Mouse (Mus musculus) spleen, embryonic (tissue): Measurements from ENCODE around the gene Gria4.
"Not testable (repeated sequence)": the region's sequence is repeated elsewhere in the genome, so short reads cannot be mapped to it uniquely, and the experiment has no call there.

Source experiments
- CTCF ChIA-PET: fragments of 350-600 bp; sonication (Branson Sonifier 250); formaldehyde crosslinking; loops from one replicate; lab custom pipeline; 2022; lab: Charles Lee

Gria4 gene

GRCm38 (mm10) chr9:4795544-4796288 is at the start of gene Gria4:
Gene Gria4, minus strand, starts transcription at chr9:4796234.
- CTCF ChIA-PET, result no interaction called here

GRCm38 (mm10) chr9:4810941-4811340 is 14.9 kb upstream of the Gria4 start:
- CTCF ChIA-PET, result not testable (repeated sequence)

GRCm38 (mm10) chr9:4803151-4803755 is 7.2 kb upstream of the Gria4 start:
- CTCF ChIA-PET, result no interaction called here

- CTCF ChIA-PET, result no interaction called here
These were observed 1.4 kb upstream of the Gria4 start for GRCm38 (mm10) chr9:4797396-4797795.

- CTCF ChIA-PET, result no interaction called here
These were observed 233 bp upstream of the Gria4 start for GRCm38 (mm10) chr9:4796289-4796645.

- CTCF ChIA-PET, result no interaction called here
These were observed 959 bp downstream of the Gria4 start for GRCm38 (mm10) chr9:4795075-4795474.

- CTCF ChIA-PET, result no interaction called here
These were observed 1.6 kb downstream of the Gria4 start for GRCm38 (mm10) chr9:4794411-4794810.

- CTCF ChIA-PET, result not testable (repeated sequence)
These were observed 46.6 kb downstream of the Gria4 start for GRCm38 (mm10) chr9:4749407-4749806.

GRCm38 (mm10) chr9:4714086-4714485 is 81.9 kb downstream of the Gria4 start:
- CTCF ChIA-PET, result no interaction called here

- CTCF ChIA-PET, result no interaction called here
These were observed 83.7 kb downstream of the Gria4 start for GRCm38 (mm10) chr9:4712367-4712766.

GRCm38 (mm10) chr9:4687149-4687548 is 108.9 kb downstream of the Gria4 start:
- CTCF ChIA-PET, result no interaction called here

GRCm38 (mm10) chr9:4680244-4680643 is 115.8 kb downstream of the Gria4 start:
- CTCF ChIA-PET, result no interaction called here

GRCm38 (mm10) chr9:4679099-4679498 is 116.9 kb downstream of the Gria4 start:
- CTCF ChIA-PET, result no interaction called here

GRCm38 (mm10) chr9:4665691-4666090 is 130.3 kb downstream of the Gria4 start:
- CTCF ChIA-PET, result no interaction called here

- CTCF ChIA-PET, result no interaction called here
These were observed 133.6 kb downstream of the Gria4 start for GRCm38 (mm10) chr9:4662421-4662820.

- CTCF ChIA-PET, result no interaction called here
These were observed 137.1 kb downstream of the Gria4 start for GRCm38 (mm10) chr9:4658951-4659350.

GRCm38 (mm10) chr9:4654333-4654732 is 141.7 kb downstream of the Gria4 start:
- CTCF ChIA-PET, result no interaction called here

GRCm38 (mm10) chr9:4639192-4639900 is 156.7 kb downstream of the Gria4 start:
- CTCF ChIA-PET, result no interaction called here

- CTCF ChIA-PET, result no interaction called here
These were observed 164.1 kb downstream of the Gria4 start for GRCm38 (mm10) chr9:4631910-4632309.

GRCm38 (mm10) chr9:4615286-4615685 is 180.7 kb downstream of the Gria4 start:
- CTCF ChIA-PET, result no interaction called here

- CTCF ChIA-PET, result no interaction called here
These were observed 190.7 kb downstream of the Gria4 start for GRCm38 (mm10) chr9:4605354-4605753.

GRCm38 (mm10) chr9:4604236-4604635 is 191.8 kb downstream of the Gria4 start:
- CTCF ChIA-PET, result no interaction called here

- CTCF ChIA-PET, result interaction anchor here (0.7 kb wide), 1 partner anchor 68 kb away, joined by 3 read pairs; no protein-coding TSS in a partner anchor
These were observed 194.2 kb downstream of the Gria4 start for GRCm38 (mm10) chr9:4601788-4602187.
